Mouse (Mus musculus): ENCODE measurements around the gene Med10.

- no peak for TF ChIP-seq POLR2A (IDR thresholded peaks at IDR 0.05; ENCODE audit: control insufficient read depth, low read depth, low read length)
- no peak for TF ChIP-seq CTCF (IDR thresholded peaks at IDR 0.05; ENCODE audit: control insufficient read depth, insufficient read depth, insufficient replicate concordance, low read depth, low read length)
Measured at GRCm38 (mm10) chr13:69752875-69753274, 49.3 kb upstream of the Med10 start.

Measured in testis, adult 2 months (tissue).